Mouse (Mus musculus) leukemia stem cell, adult 10-12 weeks (primary cell): ENCODE data around the gene Agrn. TPM values are rescaled to one million over a fixed set of nuclear protein-coding genes. Genes with fewer than 3 reads are reported as not detected.

ENCODE experiments used
- polyA plus RNA-seq: library from polyadenylated mRNA; stranded (reverse); fragments of >175 nt; gene quantifications from 2 replicates; pipeline ENCODE4 v1.2.3, GENCODE M21; 2012; ENCODE audit warnings: low replicate concordance

The Agrn gene
- polyA plus RNA-seq, result 28.6 and 35.7 TPM in 2 replicates

GRCm38 (mm10) chr4:156197131-156197828, at the start of gene Agrn:
Gene Agrn, minus strand, starts transcription at chr4:156197488.

GRCm38 (mm10) chr4:156235808-156236533, 38.7 kb upstream of the Agrn start, which contains the start of gene Noc2l:
Gene Noc2l, plus strand, starts transcription at chr4:156236010.

GRCm38 (mm10) chr4:156234701-156235213, 37.5 kb upstream of the Agrn start, which contains the start of gene Plekhn1:
Gene Plekhn1, minus strand, starts transcription at chr4:156234857.

GRCm38 (mm10) chr4:156215649-156216048, 18.4 kb upstream of the Agrn start, which contains the start of gene Perm1:
Gene Perm1, plus strand, starts transcription at chr4:156215868.

GRCm38 (mm10) chr4:156203001-156203412, 5.7 kb upstream of the Agrn start, which contains the start of gene AW011738:
Gene AW011738, plus strand, starts transcription at chr4:156203304.

GRCm38 (mm10) chr4:156200623-156201475, 3.6 kb upstream of the Agrn start, which contains the start of gene Isg15:
Gene Isg15, minus strand, starts transcription at chr4:156200818.

GRCm38 (mm10) chr4:156130436-156130835, 66.9 kb downstream of the Agrn start, which contains the start of gene Rnf223:
Gene Rnf223, plus strand, starts transcription at chr4:156130513.

Other genes with a start within 250 kb of the Agrn start
- 122 and 138 TPM in 2 replicates for gene C1qtnf12, start 235.2 kb downstream of the Agrn start, polyA plus RNA-seq
- gene B3galt6, start 204.8 kb downstream of the Agrn start, polyA plus RNA-seq, result 3.2 and 4.0 TPM in 2 replicates
- gene Sdf4, start 204.6 kb downstream of the Agrn start, polyA plus RNA-seq, result 40.5 and 45.3 TPM in 2 replicates
- gene Tnfrsf4, start 183.6 kb downstream of the Agrn start, polyA plus RNA-seq, result 3.1 and 8.5 TPM in 2 replicates
- gene Tnfrsf18, start 171.3 kb downstream of the Agrn start, polyA plus RNA-seq, result 5.5 and 8.2 TPM in 2 replicates
- gene Ttll10, start 138.1 kb downstream of the Agrn start, polyA plus RNA-seq, result not detected in 2 replicates
- 8.2 and 26.6 TPM in 2 replicates for gene 9430015G10Rik, start 87.5 kb downstream of the Agrn start, polyA plus RNA-seq
- gene Rnf223, start 67.0 kb downstream of the Agrn start, polyA plus RNA-seq, result 1.0 and 1.2 TPM in 2 replicates
- gene Isg15, start 3.3 kb upstream of the Agrn start, polyA plus RNA-seq, result 23.8 and 56.3 TPM in 2 replicates
- 38.6 and 49.2 TPM in 2 replicates for gene AW011738, start 5.8 kb upstream of the Agrn start, polyA plus RNA-seq
- 0.10 and 0.31 TPM in 2 replicates for gene Perm1, start 18.4 kb upstream of the Agrn start, polyA plus RNA-seq
- 11.3 and 24.2 TPM in 2 replicates for gene Plekhn1, start 37.4 kb upstream of the Agrn start, polyA plus RNA-seq
- 46.6 and 55.0 TPM in 2 replicates for gene Noc2l, start 38.5 kb upstream of the Agrn start, polyA plus RNA-seq
- gene Samd11, start 58.2 kb upstream of the Agrn start, polyA plus RNA-seq, result 77.5 and 112 TPM in 2 replicates
- not detected in 2 replicates for gene Vmn2r-ps159, start 133.6 kb upstream of the Agrn start, polyA plus RNA-seq